Mouse (Mus musculus) midbrain, embryonic 13.5 days (tissue): Measurements from ENCODE around the gene Zfp873. TPM values are rescaled to one million over a fixed set of nuclear protein-coding genes. Genes with fewer than 3 reads are reported as not detected.
"Not testable (repeated sequence)": the region's sequence is repeated elsewhere in the genome, so short reads cannot be mapped to it uniquely, and the experiment has no call there.

Experiments used
- ATAC-seq: fragments of 200-750 bp; cut with Nextera tagmentation; 2 replicates; pipeline ENCODE4 v1.8.0; 2017; ENCODE audit warnings: mild to moderate bottlenecking, moderate TSS enrichment, moderate library complexity
- H3K27ac ChIP-seq: fragments of 300-500 bp; sonication (generic); 2 replicates; pipeline ENCODE4 v1.5.1; 2015; ENCODE audit warnings: inconsistent platforms, mild to moderate bottlenecking, moderate library complexity
- H3K27me3 ChIP-seq: fragments of 300-500 bp; sonication (generic); 2 replicates; pipeline ENCODE4 v1.6.1; 2015; ENCODE audit warnings: mild to moderate bottlenecking, inconsistent platforms
- H3K36me3 ChIP-seq: fragments of 300-500 bp; sonication (generic); 2 replicates; pipeline ENCODE4 v1.6.1; 2015; ENCODE audit warnings: mild to moderate bottlenecking, inconsistent platforms
- H3K4me1 ChIP-seq: fragments of 300-500 bp; sonication (generic); replicated peaks from 2 replicates; pipeline ENCODE4 v1.6.1; 2015; ENCODE audit warnings: inconsistent platforms
- H3K4me2 ChIP-seq: fragments of 300-500 bp; sonication (generic); replicated peaks from 2 replicates; pipeline ENCODE4 v1.6.1; 2015; ENCODE audit warnings: moderate library complexity, mild to moderate bottlenecking, inconsistent platforms
- H3K4me3 ChIP-seq: fragments of 300-500 bp; sonication (generic); replicated peaks from 2 replicates; pipeline ENCODE4 v1.5.1; 2015; ENCODE audit warnings: mild to moderate bottlenecking, inconsistent platforms
- H3K9ac ChIP-seq: fragments of 300-500 bp; sonication (generic); replicated peaks from 2 replicates; pipeline ENCODE4 v1.6.1; 2015; ENCODE audit warnings: mild to moderate bottlenecking, inconsistent platforms
- H3K9me3 ChIP-seq: fragments of 300-500 bp; sonication (generic); 2 replicates; pipeline ENCODE4 v1.6.1; 2016; ENCODE audit warnings: mild to moderate bottlenecking, inconsistent platforms
- WGBS: fragments of 180-500 bp; shearing (Covaris S2); methylation state at CpG from one replicate; pipeline ENCODE4 v1.1.7; 2015; 5-methylcytosine and 5-hydroxymethylcytosine counted together
- polyA plus RNA-seq: library from polyadenylated mRNA; unstranded; fragments of >200 nt; fragmentation: Nextera tagmentation; extraction: Ambion mirVana; gene quantifications from 2 replicates; pipeline ENCODE4 v1.2.1, GENCODE M21; 2015

Zfp873 gene
- polyA plus RNA-seq: 18.1 and 18.3 TPM in 2 replicates

- ATAC-seq: peak; percentile 99
- H3K36me3 ChIP-seq: peaks cover 27% of the 10 kb centered on the region
- H3K4me1 ChIP-seq: peaks cover 9% of the 10 kb centered on the region; the same call in 1 of the 2 replicates
- H3K27ac ChIP-seq: peak within 1 kb of the TSS; percentile 97
- H3K4me2 ChIP-seq: peak within 1 kb of the TSS; percentile 58
- no peaks in the 10 kb centered on the region for H3K27me3 ChIP-seq
- peak within 1 kb of the TSS; percentile 68 for H3K4me3 ChIP-seq
- H3K9me3 ChIP-seq: peaks cover 44% of the 10 kb centered on the region
- peak within 1 kb of the TSS; percentile 89 for H3K9ac ChIP-seq
- WGBS: 10% methylated on average over 35 of the region's 35 CpGs
These were observed at the start of gene Zfp873 for GRCm38 (mm10) chr10:82047597-82048459. Zfp873 (plus strand) TSS chr10:82048123.

GRCm38 (mm10) chr10:82003209-82003608 is 44.7 kb upstream of the Zfp873 start:
- H3K27ac ChIP-seq, H3K27me3 ChIP-seq, H3K4me2 ChIP-seq, ATAC-seq, H3K9ac ChIP-seq, H3K4me3 ChIP-seq, H3K4me1 ChIP-seq: not testable (repeated sequence)
- peaks cover 24% of the 10 kb centered on the region for H3K9me3 ChIP-seq
- H3K36me3 ChIP-seq: peaks cover 50% of the 10 kb centered on the region
- 100% methylated on average over 1 of the region's 1 CpGs for WGBS

GRCm38 (mm10) chr10:82004822-82005221 is 43.1 kb upstream of the Zfp873 start:
- not testable (repeated sequence) for ATAC-seq, H3K4me1 ChIP-seq, H3K27ac ChIP-seq, H3K27me3 ChIP-seq, H3K4me2 ChIP-seq, H3K9ac ChIP-seq, H3K4me3 ChIP-seq
- 58% methylated on average over 2 of the region's 2 CpGs for WGBS
- Histone ChIP-seq H3K36me3 (peaks cover 49% of the 10 kb centered on the region), H3K9me3 (peaks cover 32% of the 10 kb centered on the region)

- H3K36me3 ChIP-seq: no peaks in the 10 kb centered on the region
- WGBS: 67% methylated on average over 2 of the region's 2 CpGs
- no peak overlapping the region for H3K4me3 ChIP-seq
- no peak for ATAC-seq
- no peak overlapping the region for H3K9ac ChIP-seq
- no peak overlapping the region for H3K27ac ChIP-seq
- no peaks in the 10 kb centered on the region for H3K27me3 ChIP-seq
- no peak overlapping the region for H3K4me2 ChIP-seq
- peaks cover 7% of the 10 kb centered on the region for H3K9me3 ChIP-seq
- no peaks in the 10 kb centered on the region for H3K4me1 ChIP-seq
These were observed 5.7 kb upstream of the Zfp873 start for GRCm38 (mm10) chr10:82042191-82042590.

- Histone ChIP-seq H3K36me3 (peaks cover 15% of the 10 kb centered on the region), H3K27me3 (no peaks in the 10 kb centered on the region), H3K9ac (no peak overlapping the region), H3K4me2 (no peak overlapping the region), H3K27ac (no peak overlapping the region), H3K9me3 (peaks cover 32% of the 10 kb centered on the region), H3K4me3 (no peak overlapping the region), H3K4me1 (peaks cover 9% of the 10 kb centered on the region; the same call in 1 of the 2 replicates)
- ATAC-seq: no peak
- 83% methylated on average over 3 of the region's 3 CpGs for WGBS
These were observed 1.3 kb upstream of the Zfp873 start for GRCm38 (mm10) chr10:82046603-82047002.

- Histone ChIP-seq H3K9me3 (peaks cover 50% of the 10 kb centered on the region), H3K36me3 (peaks cover 33% of the 10 kb centered on the region), H3K4me3 (peak overlapping the region; percentile 68), H3K27ac (peak overlapping the region; percentile 97), H3K4me2 (peak overlapping the region; percentile 58), H3K9ac (peak overlapping the region; percentile 89)
- not testable (repeated sequence) for H3K27me3 ChIP-seq, ATAC-seq, H3K4me1 ChIP-seq
- WGBS: 31% methylated on average over 10 of the region's 10 CpGs
These were observed 509 bp downstream of the Zfp873 start for GRCm38 (mm10) chr10:82048460-82048804.

- not testable (repeated sequence) for H3K9me3 ChIP-seq, H3K27me3 ChIP-seq, H3K4me1 ChIP-seq
- ATAC-seq: peak; percentile 98
- H3K4me2 ChIP-seq: peak within 1 kb of the TSS; percentile 50
- peak within 1 kb of the TSS; percentile 59 for H3K9ac ChIP-seq
- peak within 1 kb of the TSS; percentile 49 for H3K4me3 ChIP-seq
- peak within 1 kb of the TSS; percentile 85 for H3K27ac ChIP-seq
- H3K36me3 ChIP-seq: peaks cover 11% of the 10 kb centered on the region; the same call in 1 of the 2 replicates
- 19% methylated on average over 42 of the region's 42 CpGs for WGBS
These were observed 35.1 kb downstream of the Zfp873 start, which contains the start of gene BC024063 for GRCm38 (mm10) chr10:82082728-82083621. BC024063 (plus strand) TSS chr10:82083353.

- Histone ChIP-seq H3K9ac (peak overlapping the region; percentile 59), H3K36me3 (peaks cover 11% of the 10 kb centered on the region; the same call in 1 of the 2 replicates), H3K27ac (peak overlapping the region; percentile 85), H3K4me3 (peak overlapping the region; percentile 49), H3K4me2 (peak overlapping the region; percentile 50)
- ATAC-seq, H3K9me3 ChIP-seq, H3K4me1 ChIP-seq, H3K27me3 ChIP-seq: not testable (repeated sequence)
- WGBS: 24% methylated on average over 14 of the region's 14 CpGs
These were observed 35.7 kb downstream of the Zfp873 start for GRCm38 (mm10) chr10:82083622-82083971.

Other genes starting within 250 kb of the Zfp873 start
- gene Gm4767, start 235.9 kb upstream of the Zfp873 start, polyA plus RNA-seq: 3.1 and 3.2 TPM in 2 replicates
- gene Gm32687, start 184.2 kb upstream of the Zfp873 start, polyA plus RNA-seq: 11.6 and 14.8 TPM in 2 replicates
- 6.7 and 8.2 TPM in 2 replicates for gene Zfp781, start 117.6 kb upstream of the Zfp873 start, polyA plus RNA-seq
- gene BC024063, start 35.2 kb downstream of the Zfp873 start, polyA plus RNA-seq: 7.0 and 7.2 TPM in 2 replicates
- gene AU041133, start 79.9 kb downstream of the Zfp873 start, polyA plus RNA-seq: 9.8 and 11.0 TPM in 2 replicates
- gene Zfp938, start 193.2 kb downstream of the Zfp873 start, polyA plus RNA-seq: 22.4 and 22.8 TPM in 2 replicates